ENCODE assay signal across 8 mouse cellular contexts in the genomic region with DNA sequence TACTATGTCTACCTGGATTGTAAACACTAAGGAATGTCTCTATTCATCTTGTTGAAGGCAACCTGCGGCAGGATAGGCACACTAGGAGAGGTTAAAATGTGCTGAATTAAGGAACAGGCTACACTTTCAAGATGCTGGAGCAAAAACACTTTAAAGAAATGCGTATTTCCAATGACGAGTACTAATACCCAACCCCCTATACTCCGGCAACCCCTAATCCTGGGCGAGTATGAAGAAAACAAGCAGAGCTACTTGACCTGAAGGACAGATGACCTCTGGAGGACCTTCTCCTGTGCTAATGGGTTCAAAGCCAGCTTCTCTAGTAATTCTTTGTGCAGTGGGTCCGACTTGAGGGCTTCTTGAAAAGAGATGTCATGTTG. TPM values are rescaled to one million over a fixed set of nuclear protein-coding genes. Genes with fewer than 3 reads are reported as not detected.
DNase-seq lines count a peak whose midpoint lies in the region; ATAC-seq lines count a peak whose summit lies in the region.

No protein-coding gene starts in this region.

- DNase-seq in heart, embryonic 10.5 days (ENCODE audit: low spot score) = no peak
- DNase-seq in heart, adult 8-10 months (ENCODE audit: low spot score) = no peak
- DNase-seq in thymus, postnatal 0 days (ENCODE audit: low spot score) = peak; percentile 4
- DNase-seq in thymus, postnatal 36 days = no peak
- DNase-seq in liver, embryonic 13.5 days = no peak
- no peak for DNase-seq in ovary, postnatal 36 days (ENCODE audit: low spot score)
- DNase-seq in adrenal gland, postnatal 14 days = no peak
- DNase-seq in embryo, embryonic 10.5 days (ENCODE audit: low spot score) = no peak

- peak overlapping the region; percentile 92 for H3K9ac ChIP-seq in liver, embryonic 13.5 days

- WGBS in heart, embryonic 10.5 days = 17% methylated on average over 6 of the region's 6 CpGs
- 11% methylated on average over 6 of the region's 6 CpGs for WGBS in liver, embryonic 13.5 days (ENCODE audit: insufficient replicate concordance)

- H3K4me2 ChIP-seq in liver, embryonic 13.5 days = peak overlapping the region; percentile 98

- H3K4me1 ChIP-seq in heart, embryonic 10.5 days = peaks cover 10% of the 10 kb centered on the region
- peaks cover 55% of the 10 kb centered on the region for H3K4me1 ChIP-seq in liver, embryonic 13.5 days (replicated peaks)

- peak overlapping the region; percentile 98 for H3K4me3 ChIP-seq in heart, embryonic 10.5 days
- peak overlapping the region; percentile 95 for H3K4me3 ChIP-seq in liver, embryonic 13.5 days (replicated peaks)

- no peak for ATAC-seq in liver, embryonic 13.5 days (ENCODE audit: low read depth)

- peaks cover 29% of the 10 kb centered on the region for H3K36me3 ChIP-seq in heart, embryonic 10.5 days
- H3K36me3 ChIP-seq in liver, embryonic 13.5 days = peaks cover 25% of the 10 kb centered on the region

- no peaks in the 10 kb centered on the region for H3K27me3 ChIP-seq in heart, embryonic 10.5 days (ENCODE audit: insufficient read depth, poor library complexity, severe bottlenecking)
- H3K27me3 ChIP-seq in liver, embryonic 13.5 days = no peaks in the 10 kb centered on the region

- H3K27ac ChIP-seq in heart, embryonic 10.5 days = peak overlapping the region; percentile 97; the same call in 1 of the 2 replicates
- H3K27ac ChIP-seq in liver, embryonic 13.5 days = peak overlapping the region; percentile 89

- H3K9me3 ChIP-seq in heart, embryonic 10.5 days = no peaks in the 10 kb centered on the region
- no peaks in the 10 kb centered on the region for H3K9me3 ChIP-seq in liver, embryonic 13.5 days (replicated peaks)

RNA-seq across cellular contexts. Expression of a gene that starts 1.7 kb away (rescaled TPM):
- polyA plus RNA-seq in heart, embryonic 10.5 days (2016; fragmentation: Nextera tagmentation; extraction: Ambion mirVana) = 11.0 and 12.4 TPM in 2 replicates
- total RNA-seq in heart, adult 8-10 months (2022) = 1 to 10 TPM; 5.0 to 6.5 (median 5.3) TPM
- 14.3 and 15.9 TPM in 2 replicates for polyA plus RNA-seq in thymus, postnatal 0 days (2015; fragmentation: Nextera tagmentation; extraction: Ambion mirVana)
- polyA plus RNA-seq in liver, embryonic 13.5 days (2015; fragmentation: Nextera tagmentation; extraction: Ambion mirVana) = 8.4 and 9.6 TPM in 2 replicates
- 9.0 and 10.1 TPM in 2 replicates for total RNA-seq in adrenal gland, postnatal 14 days (2021)

RNA-seq across cellular contexts. Expression of a gene that starts 25.1 kb away (rescaled TPM):
- polyA plus RNA-seq in heart, embryonic 10.5 days (2016; fragmentation: Nextera tagmentation; extraction: Ambion mirVana) = 0.03 and 0.04 TPM in 2 replicates
- total RNA-seq in heart, adult 8-10 months (2022) = under 1 TPM in 3 of 4 experiments, not detected in 1; 0.03 to 0.06 (median 0.06) TPM
- 0.06 and 0.16 TPM in 2 replicates for polyA plus RNA-seq in thymus, postnatal 0 days (2015; fragmentation: Nextera tagmentation; extraction: Ambion mirVana)
- polyA plus RNA-seq in liver, embryonic 13.5 days (2015; fragmentation: Nextera tagmentation; extraction: Ambion mirVana) = 0.02 TPM in 2 replicates
- total RNA-seq in adrenal gland, postnatal 14 days (2021) = not detected in 2 replicates

RNA-seq across cellular contexts. Expression of a gene that starts 30.1 kb away (rescaled TPM):
- polyA plus RNA-seq in heart, embryonic 10.5 days (2016; fragmentation: Nextera tagmentation; extraction: Ambion mirVana) = 431 and 507 TPM in 2 replicates
- 10 to 100 TPM; 60.5 to 84.8 (median 69.0) TPM for total RNA-seq in heart, adult 8-10 months (2022)
- polyA plus RNA-seq in thymus, postnatal 0 days (2015; fragmentation: Nextera tagmentation; extraction: Ambion mirVana) = 257 and 289 TPM in 2 replicates
- 160 and 203 TPM in 2 replicates for polyA plus RNA-seq in liver, embryonic 13.5 days (2015; fragmentation: Nextera tagmentation; extraction: Ambion mirVana)
- total RNA-seq in adrenal gland, postnatal 14 days (2021) = 190 and 198 TPM in 2 replicates
